Mouse (Mus musculus) retina, embryonic 14.5 days (tissue): ENCODE measurements around the gene Plxnb1.

Source experiments
- DNase-seq: peaks from one replicate; pipeline ENCODE4 v3.0.0-alpha.2; 2015; ENCODE audit warnings: low spot score

Gene Plxnb1

DNA sequence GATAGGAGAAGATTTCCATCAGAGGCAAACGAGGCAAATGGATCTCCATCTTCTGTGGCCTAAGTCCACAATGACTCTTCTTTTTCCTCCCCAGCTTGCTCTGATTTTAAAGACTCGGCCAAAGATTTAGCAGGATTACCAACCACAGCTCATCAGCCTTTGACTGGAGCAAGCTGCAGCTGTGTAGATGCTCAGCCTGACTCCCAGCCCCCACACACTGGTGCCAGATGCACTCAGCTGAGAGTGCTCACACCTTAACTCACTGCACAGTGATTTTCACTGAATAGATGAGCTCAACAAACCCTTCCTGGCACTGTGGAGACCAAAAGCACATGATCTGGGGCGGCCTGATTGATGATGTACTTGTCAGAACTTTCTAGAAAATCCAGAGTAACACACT is 66.8 kb downstream of the Plxnb1 start, which contains the start of gene Fbxw21:
Fbxw21 (minus strand) TSS at position 101 of the 400 bp plus-strand sequence.
- no peak for DNase-seq

DNA sequence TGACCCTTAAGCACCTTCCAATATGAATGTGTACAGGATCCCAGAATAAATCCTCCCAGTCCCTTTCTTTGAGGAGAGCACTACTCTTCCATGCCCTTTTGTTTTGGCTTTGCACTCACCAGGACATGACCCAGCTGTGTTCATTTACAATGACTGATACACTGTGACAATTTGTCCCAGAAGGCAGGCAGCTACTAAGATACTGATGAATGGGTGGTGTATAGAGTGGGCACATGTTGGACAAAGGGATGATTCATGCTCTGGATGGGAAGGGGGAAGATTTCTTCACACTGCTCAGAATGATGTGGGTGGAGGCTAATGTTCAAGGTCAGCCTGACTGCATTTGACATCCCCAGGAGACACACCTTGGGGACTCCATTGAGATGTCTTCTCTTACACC is 72.1 kb downstream of the Plxnb1 start:
- no peak for DNase-seq
